14 mouse cellular contexts compared by ENCODE assay signal in genomic region chr2:28494521-28494920, GRCm38 (mm10). TPM values are rescaled to one million over a fixed set of nuclear protein-coding genes. Genes with fewer than 3 reads are reported as not detected.
"Had no signal": no experiment of that assay in that cellular context is flagged by ENCODE, and none has a peak within 500 bp of the region (broad histone marks: within the 10 kb centered on the region; RNA-seq: fewer than 3 reads in every experiment).

No protein-coding gene starts in this region.

- H3K4me2 ChIP-seq: limb, embryonic 12.5 days; liver, embryonic 15.5 days; stomach, embryonic 15.5 days had no signal

- ATAC-seq: lung, postnatal 0 days had no signal

- H3K4me3 ChIP-seq: kidney, embryonic 15.5 days; limb, embryonic 12.5 days; liver, embryonic 15.5 days; myocyte; stomach, embryonic 15.5 days had no signal

- H3K9ac ChIP-seq: kidney, embryonic 15.5 days; limb, embryonic 12.5 days; liver, embryonic 15.5 days; stomach, embryonic 15.5 days had no signal

- H3K27ac ChIP-seq: limb, embryonic 12.5 days; liver, embryonic 15.5 days had no signal

- H3K4me1 ChIP-seq: limb, embryonic 12.5 days; liver, embryonic 15.5 days had no signal

- H3K36me3 ChIP-seq: kidney, embryonic 15.5 days; limb, embryonic 12.5 days; liver, embryonic 15.5 days; stomach, embryonic 15.5 days had no signal

- DNase-seq: layer of hippocampus, postnatal 36 days; lung, adult 2 months; thymus, postnatal 4 days had no signal

- H3K27me3 ChIP-seq: kidney, embryonic 15.5 days; limb, embryonic 12.5 days; liver, embryonic 15.5 days; stomach, embryonic 15.5 days had no signal

- H3K9me3 ChIP-seq: kidney, embryonic 15.5 days; limb, embryonic 12.5 days; liver, embryonic 15.5 days; stomach, embryonic 15.5 days had no signal

RNA-seq across cellular contexts. Expression of gene Gbgt1, which starts 2.2 kb away (rescaled TPM):
- total RNA-seq: megakaryocyte progenitor cell, adult 5-6 weeks; neutrophil, adult 5-6 weeks had no signal
- polyA plus RNA-seq: myocyte; neural tube, embryonic 11.5 days had no signal

RNA-seq across cellular contexts. Expression of gene Gm10134, which starts 11.4 kb away (rescaled TPM):
- total RNA-seq: liver, adult 2 months; megakaryocyte progenitor cell, adult 5-6 weeks; neutrophil, adult 5-6 weeks had no signal
- polyA plus RNA-seq: liver, adult 2 months; myocyte; neural tube, embryonic 11.5 days had no signal

RNA-seq across cellular contexts. Expression of gene 1700007K13Rik, which starts 28.4 kb away (rescaled TPM):
- total RNA-seq: megakaryocyte progenitor cell, adult 5-6 weeks; neutrophil, adult 5-6 weeks had no signal
- polyA plus RNA-seq: liver, adult 2 months; liver, embryonic 15.5 days; spleen, adult 2 months had no signal
